Comparison of ENCODE assay signal across 14 mouse cellular contexts in the genomic region with DNA sequence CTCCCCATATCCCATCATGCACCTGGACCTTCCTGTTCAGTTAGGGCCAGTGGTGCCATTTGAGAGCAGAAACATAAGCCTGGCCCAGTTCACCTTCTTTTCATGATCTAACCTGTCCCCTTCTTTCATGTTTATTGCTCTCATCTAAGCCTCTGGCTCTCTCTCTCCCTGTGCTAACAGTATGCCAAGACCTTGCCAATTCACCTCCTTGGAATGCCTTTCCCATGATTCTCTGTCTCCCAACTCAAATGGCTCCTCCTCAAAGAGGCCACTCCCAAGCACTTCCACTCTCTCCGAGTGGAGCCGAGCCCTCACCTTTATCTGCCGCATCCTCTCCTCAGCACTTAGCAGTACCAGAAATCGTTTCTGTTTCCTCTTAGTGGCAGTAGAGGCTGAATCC.
DNase-seq lines count a peak whose midpoint lies in the region; ATAC-seq and TF ChIP-seq lines count a peak whose summit lies in the region.
"Had no signal": no experiment of that assay in that cellular context is flagged by ENCODE, and none has a peak within 500 bp of the region (broad histone marks: within the 10 kb centered on the region; RNA-seq: fewer than 3 reads in every experiment).

No protein-coding gene starts in this region.

- DNase-seq in forebrain, postnatal 0 days = no peak
- DNase-seq in lung, postnatal 10 days = no peak
- peak; percentile 43 for DNase-seq in ZHBTc4 (ENCODE audit: low read depth, low spot score)
- DNase-seq in hindbrain, postnatal 0 days (ENCODE audit: low spot score) = no peak
- DNase-seq in urinary bladder, adult 2 months (ENCODE audit: low spot score) = no peak
- no peak for DNase-seq in natural killer cell, adult 2 months (ENCODE audit: low spot score in 2 of 2)
- DNase-seq: cerebellum, adult 18-20 months; gastrocnemius, adult 2 months; liver had no signal

- no peak for TF ChIP-seq CTCF in forebrain, postnatal 0 days (IDR thresholded peaks at IDR 0.05; ENCODE audit: low read depth)
- no peak for TF ChIP-seq CTCF in hindbrain, postnatal 0 days (IDR thresholded peaks at IDR 0.05; ENCODE audit: low read depth)

- WGBS in forebrain, embryonic 12.5 days = 93% methylated on average over 4 of the region's 4 CpGs
- 95% methylated on average over 4 of the region's 4 CpGs for WGBS in forebrain, postnatal 0 days
- 62% methylated on average over 4 of the region's 4 CpGs for WGBS in lung, embryonic 16.5 days
- WGBS in hindbrain, postnatal 0 days = 89% methylated on average over 4 of the region's 4 CpGs

- ATAC-seq in forebrain, embryonic 12.5 days (ENCODE audit: low FRiP score) = no peak
- no peak for ATAC-seq in forebrain, postnatal 0 days
- peak; percentile 11; the same call in 1 of the 2 replicates for ATAC-seq in lung, embryonic 16.5 days (ENCODE audit: low read depth)
- no peak for ATAC-seq in hindbrain, postnatal 0 days
- ATAC-seq: inflammation-experienced regulatory T-cells, adult 6 months had no signal

- H3K9ac ChIP-seq in forebrain, embryonic 12.5 days = no peak overlapping the region
- no peak overlapping the region for H3K9ac ChIP-seq in forebrain, postnatal 0 days
- H3K9ac ChIP-seq in lung, embryonic 16.5 days (ENCODE audit: low read length) = no peak overlapping the region
- H3K9ac ChIP-seq in hindbrain, postnatal 0 days (replicated peaks; ENCODE audit: low read length) = no peak overlapping the region

- no peak overlapping the region for H3K4me3 ChIP-seq in forebrain, embryonic 12.5 days (replicated peaks)
- H3K4me3 ChIP-seq in forebrain, postnatal 0 days (ENCODE audit: low read depth, low read length) = no peak overlapping the region
- no peak overlapping the region for H3K4me3 ChIP-seq in lung, embryonic 16.5 days (ENCODE audit: low read length)
- H3K4me3 ChIP-seq in hindbrain, postnatal 0 days (ENCODE audit: low read length) = no peak overlapping the region
- H3K4me3 ChIP-seq: gastrocnemius, adult 2 months; myocyte had no signal

- peak overlapping the region; percentile 36; the same call in 1 of the 2 replicates for H3K27ac ChIP-seq in forebrain, embryonic 12.5 days
- no peak overlapping the region for H3K27ac ChIP-seq in forebrain, postnatal 0 days (ENCODE audit: low read depth, low read length)
- H3K27ac ChIP-seq in lung, embryonic 16.5 days (ENCODE audit: low read length) = no peak overlapping the region
- H3K27ac ChIP-seq in hindbrain, postnatal 0 days = peak overlapping the region; percentile 22; the same call in 1 of the 2 replicates
- H3K27ac ChIP-seq: macrophage had no signal

- H3K27me3 ChIP-seq in forebrain, embryonic 12.5 days = no peaks in the 10 kb centered on the region
- no peaks in the 10 kb centered on the region for H3K27me3 ChIP-seq in forebrain, postnatal 0 days (ENCODE audit: insufficient read depth, low read length)
- no peaks in the 10 kb centered on the region for H3K27me3 ChIP-seq in lung, embryonic 16.5 days (ENCODE audit: control insufficient read depth, insufficient read depth, low read depth, low read length)
- H3K27me3 ChIP-seq in hindbrain, postnatal 0 days (ENCODE audit: insufficient read depth, low read length) = no peaks in the 10 kb centered on the region

- 0 out of 2 replicates have a peak, but pooled peaks cover 2% of the 10 kb centered on the region for H3K36me3 ChIP-seq in forebrain, embryonic 12.5 days (replicated peaks)
- H3K36me3 ChIP-seq in forebrain, postnatal 0 days (ENCODE audit: insufficient read depth) = no peaks in the 10 kb centered on the region
- no peaks in the 10 kb centered on the region for H3K36me3 ChIP-seq in lung, embryonic 16.5 days (ENCODE audit: control insufficient read depth, insufficient read depth, low read length)
- H3K36me3 ChIP-seq in hindbrain, postnatal 0 days (ENCODE audit: insufficient read depth, low read length) = no peaks in the 10 kb centered on the region

- no peak overlapping the region for H3K4me2 ChIP-seq in forebrain, embryonic 12.5 days
- H3K4me2 ChIP-seq in forebrain, postnatal 0 days (ENCODE audit: low read depth) = no peak overlapping the region
- no peak overlapping the region for H3K4me2 ChIP-seq in lung, embryonic 16.5 days (ENCODE audit: low read depth, low read length)
- H3K4me2 ChIP-seq in hindbrain, postnatal 0 days (ENCODE audit: low read depth, low read length) = no peak overlapping the region

- H3K9me3 ChIP-seq in forebrain, embryonic 12.5 days = no peaks in the 10 kb centered on the region
- no peaks in the 10 kb centered on the region for H3K9me3 ChIP-seq in forebrain, postnatal 0 days (ENCODE audit: low read length)
- H3K9me3 ChIP-seq in lung, embryonic 16.5 days (ENCODE audit: control insufficient read depth, low read length) = no peaks in the 10 kb centered on the region
- H3K9me3 ChIP-seq in hindbrain, postnatal 0 days (ENCODE audit: low read length) = no peaks in the 10 kb centered on the region

- H3K4me1 ChIP-seq in forebrain, embryonic 12.5 days = peaks cover 93% of the 10 kb centered on the region
- peaks cover 2% of the 10 kb centered on the region; the same call in 1 of the 2 replicates for H3K4me1 ChIP-seq in forebrain, postnatal 0 days (ENCODE audit: insufficient read depth)
- H3K4me1 ChIP-seq in lung, embryonic 16.5 days (replicated peaks; ENCODE audit: control insufficient read depth, insufficient read depth, low read length) = peaks cover 16% of the 10 kb centered on the region
- peaks cover 29% of the 10 kb centered on the region for H3K4me1 ChIP-seq in hindbrain, postnatal 0 days (ENCODE audit: insufficient read depth, low read length)

Comparison
In these comparisons a context has a peak if more than half of its experiments do, and no peak if none do; other contexts are left out.
1. H3K27ac ChIP-seq: peak in forebrain, embryonic 12.5 days (single experiment) and hindbrain, postnatal 0 days (single experiment); none in forebrain, postnatal 0 days (single experiment) and lung, embryonic 16.5 days (single experiment).